Mouse (Mus musculus) olfactory bulb, adult 2 months (tissue): ENCODE measurements around the gene Ccdc117.

ENCODE experiments used
- CTCF ChIP-seq: fragments of 200-500 bp; IDR thresholded peaks from 2 replicates; pipeline ENCODE4 v1.5.1; 2012; ENCODE audit warnings: low read depth, mild to moderate bottlenecking, low read length, moderate library complexity; ENCODE audit not compliant: insufficient read depth
- POLR2A ChIP-seq: fragments of 200-500 bp; IDR thresholded peaks from 2 replicates; pipeline ENCODE4 v1.6.1; 2012; ENCODE audit warnings: mild to moderate bottlenecking, low read depth, low read length, moderate library complexity; ENCODE audit not compliant: insufficient read depth

DNA sequence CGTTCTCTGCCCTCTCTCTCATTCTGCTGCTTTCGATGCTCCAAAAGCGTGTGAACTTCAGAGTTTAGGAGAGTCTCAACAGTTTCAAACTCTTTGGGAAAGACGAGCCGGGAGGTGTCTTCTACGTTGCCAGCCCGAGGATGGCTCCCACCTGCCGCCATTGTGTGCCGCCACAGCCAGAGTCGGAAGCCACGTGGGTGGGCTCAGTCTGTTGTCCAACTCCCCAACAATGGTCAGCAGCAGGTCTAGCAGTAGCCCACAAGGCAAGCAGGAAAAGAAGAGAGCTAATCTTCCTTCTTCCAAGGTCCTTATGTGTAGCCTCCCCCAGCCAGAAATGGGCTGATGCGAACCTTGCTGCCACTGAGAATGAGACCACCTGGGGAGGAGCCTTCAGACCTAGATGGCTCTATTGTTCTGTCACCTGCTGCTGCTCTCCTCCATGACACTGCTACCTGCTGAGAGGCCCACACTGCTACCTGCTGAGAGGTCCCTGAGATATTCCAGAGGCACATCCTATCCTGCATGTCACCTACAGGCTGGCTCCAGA, 46.6 kb downstream of the Ccdc117 start:
- TF ChIP-seq CTCF: no peak
- no peak for TF ChIP-seq POLR2A
